Mouse (Mus musculus) gonadal fat pad, adult 2 months (tissue): ENCODE measurements around the gene Slc37a1. TPM values are rescaled to one million over a fixed set of nuclear protein-coding genes. Genes with fewer than 3 reads are reported as not detected.

Experiments
- DNase-seq: peaks from one replicate; pipeline ENCODE4 v3.0.0-alpha.2; 2012; ENCODE audit warnings: low read depth
- polyA plus RNA-seq: library from polyadenylated mRNA; depleted of rRNA; stranded (reverse); fragments of >200 nt; gene quantifications from 2 replicates; pipeline ENCODE4 v1.2.3, GENCODE M21; 2012; rRNA removed

The Slc37a1 gene
- polyA plus RNA-seq, 1 experiment: 38.5 TPM

- DNase-seq: no peak
Measured at GRCm38 (mm10) chr17:31400294-31400693, 113.7 kb downstream of the Slc37a1 start.

Other genes with a start within 250 kb of the Slc37a1 start
- 12.0 and 12.7 TPM in 2 replicates for gene Abcg1, start 229.1 kb upstream of the Slc37a1 start, polyA plus RNA-seq
- 0.84 and 1.3 TPM in 2 replicates for gene Tff3, start 157.1 kb upstream of the Slc37a1 start, polyA plus RNA-seq
- gene Tff2, start 142.5 kb upstream of the Slc37a1 start, polyA plus RNA-seq: 0.31 TPM in 1 of 2 replicates, not detected in the other
- 0.18 and 0.33 TPM in 2 replicates for gene Tff1, start 121.5 kb upstream of the Slc37a1 start, polyA plus RNA-seq
- not detected in 2 replicates for gene Tmprss3, start 87.8 kb upstream of the Slc37a1 start, polyA plus RNA-seq
- gene Ubash3a, start 78.9 kb upstream of the Slc37a1 start, polyA plus RNA-seq: 0.16 and 0.27 TPM in 2 replicates
- 2.6 and 6.6 TPM in 2 replicates for gene Rsph1, start 9.4 kb upstream of the Slc37a1 start, polyA plus RNA-seq
- gene Pde9a, start 99.4 kb downstream of the Slc37a1 start, polyA plus RNA-seq: 6.1 and 10.9 TPM in 2 replicates
- 30.0 and 30.8 TPM in 2 replicates for gene Wdr4, start 233.2 kb downstream of the Slc37a1 start, polyA plus RNA-seq
- 295 and 351 TPM in 2 replicates for gene Ndufv3, start 233.3 kb downstream of the Slc37a1 start, polyA plus RNA-seq